Mouse (Mus musculus): Measurements from ENCODE around the gene Tef.

Gene Tef

GRCm38 (mm10) chr15:81802001-81802890, at the start of gene Tef:
TSS of gene Tef (plus strand) at chr15:81802421.
- DNase-seq (ENCODE audit: low spot score): peak; percentile 83

- DNase-seq (ENCODE audit: low spot score): no peak
Measured at GRCm38 (mm10) chr15:81753669-81754068, 48.6 kb upstream of the Tef start.

- no peak for DNase-seq (ENCODE audit: low spot score)
Measured at GRCm38 (mm10) chr15:81758701-81759100, 43.5 kb upstream of the Tef start.

- no peak for DNase-seq (ENCODE audit: low spot score)
Measured at GRCm38 (mm10) chr15:81759542-81759941, 42.7 kb upstream of the Tef start.

- DNase-seq (ENCODE audit: low spot score): peak; percentile 20
Measured at GRCm38 (mm10) chr15:81760361-81761079, 41.7 kb upstream of the Tef start.

GRCm38 (mm10) chr15:81761381-81761780, 40.8 kb upstream of the Tef start:
- DNase-seq (ENCODE audit: low spot score): no peak

GRCm38 (mm10) chr15:81761959-81762358, 40.3 kb upstream of the Tef start:
- no peak for DNase-seq (ENCODE audit: low spot score)

GRCm38 (mm10) chr15:81764573-81764972, 37.6 kb upstream of the Tef start:
- DNase-seq (ENCODE audit: low spot score): no peak

GRCm38 (mm10) chr15:81765651-81766050, 36.6 kb upstream of the Tef start:
- no peak for DNase-seq (ENCODE audit: low spot score)

GRCm38 (mm10) chr15:81766439-81766838, 35.8 kb upstream of the Tef start:
- DNase-seq (ENCODE audit: low spot score): no peak

GRCm38 (mm10) chr15:81769037-81769436, 33.2 kb upstream of the Tef start:
- DNase-seq (ENCODE audit: low spot score): peak; percentile 44

- DNase-seq (ENCODE audit: low spot score): no peak
Measured at GRCm38 (mm10) chr15:81772431-81773120, 29.6 kb upstream of the Tef start.

GRCm38 (mm10) chr15:81774505-81775171, 27.6 kb upstream of the Tef start:
- no peak for DNase-seq (ENCODE audit: low spot score)

GRCm38 (mm10) chr15:81776631-81777422, 25.4 kb upstream of the Tef start:
- DNase-seq (ENCODE audit: low spot score): peak; percentile 47

- DNase-seq (ENCODE audit: low spot score): no peak
Measured at GRCm38 (mm10) chr15:81781816-81782215, 20.4 kb upstream of the Tef start.

GRCm38 (mm10) chr15:81784762-81785161, 17.5 kb upstream of the Tef start:
- no peak for DNase-seq (ENCODE audit: low spot score)

- DNase-seq (ENCODE audit: low spot score): no peak
Measured at GRCm38 (mm10) chr15:81785701-81786100, 16.5 kb upstream of the Tef start.

- DNase-seq (ENCODE audit: low spot score): no peak
Measured at GRCm38 (mm10) chr15:81787525-81787924, 14.7 kb upstream of the Tef start.

- DNase-seq (ENCODE audit: low spot score): no peak
Measured at GRCm38 (mm10) chr15:81792444-81792843, 9.8 kb upstream of the Tef start.

GRCm38 (mm10) chr15:81796228-81796627, 6.0 kb upstream of the Tef start:
- DNase-seq (ENCODE audit: low spot score): no peak

GRCm38 (mm10) chr15:81797861-81798260, 4.4 kb upstream of the Tef start:
- no peak for DNase-seq (ENCODE audit: low spot score)
